Comparison of ENCODE assay signal across 8 mouse cellular contexts in genomic region chr17:69076238-69076625, GRCm38 (mm10). TPM values are rescaled to one million over a fixed set of nuclear protein-coding genes. Genes with fewer than 3 reads are reported as not detected.
DNase-seq lines count a peak whose midpoint lies in the region; ATAC-seq and TF ChIP-seq lines count a peak whose summit lies in the region.

No protein-coding gene starts in this region.

- peak overlapping the region; percentile 62 for H3K9ac ChIP-seq in forebrain, embryonic 13.5 days
- no peak overlapping the region for H3K9ac ChIP-seq in liver, embryonic 14.5 days (replicated peaks)

- intact Hi-C loops in heart, postnatal 36 days (cut with DNase I) = no loop called here

- no peaks in the 10 kb centered on the region for H3K9me3 ChIP-seq in forebrain, embryonic 13.5 days (replicated peaks)
- H3K9me3 ChIP-seq in liver, embryonic 14.5 days (ENCODE audit: control insufficient read depth, low read length) = no peaks in the 10 kb centered on the region

- peak; percentile 28 for DNase-seq in ovary, adult 18-20 months (ENCODE audit: low spot score)
- DNase-seq in ovary, postnatal 10 days (ENCODE audit: low spot score) = no peak
- DNase-seq in heart, postnatal 36 days = peak; percentile 22 to 24
- peak; percentile 62 to 67 for DNase-seq in layer of hippocampus, adult 18-20 months (ENCODE audit: low spot score in 2 of 2)
- no peak for DNase-seq in liver, embryonic 14.5 days (ENCODE audit: low read depth in 3 of 3, low spot score in 3 of 3)

- peak overlapping the region; percentile 58 for H3K4me3 ChIP-seq in forebrain, embryonic 13.5 days
- H3K4me3 ChIP-seq in liver, embryonic 14.5 days (ENCODE audit: insufficient read depth in 1 of 2, low read depth in 2 of 2, low read length in 2 of 2) = peak overlapping the region in 1 of 2 experiments; percentile 33; a peak in 2 of 4 replicates
- peak overlapping the region; percentile 81 for H3K4me3 ChIP-seq in olfactory bulb, adult 2 months (ENCODE audit: insufficient read depth, low read depth, low read length)

- ATAC-seq in forebrain, embryonic 13.5 days = peak; percentile 80
- ATAC-seq in liver, embryonic 14.5 days (ENCODE audit: insufficient read depth) = 0 out of 2 replicates have a peak, but pooled peaks have one; percentile 28
- no peak for ATAC-seq in megakaryocyte, adult 5-6 weeks (ENCODE audit: poor library complexity, severe bottlenecking)

- no peak for TF ChIP-seq EP300 in liver, embryonic 14.5 days (IDR thresholded peaks at IDR 0.05; ENCODE audit: low read depth)

- under 1% methylated on average over 27 of the region's 28 CpGs for WGBS in forebrain, embryonic 13.5 days
- under 1% methylated on average over 28 of the region's 28 CpGs for WGBS in liver, embryonic 14.5 days (ENCODE audit: insufficient replicate concordance)
- WGBS in olfactory bulb, adult 2 months = under 1% methylated on average over 28 of the region's 28 CpGs

- H3K4me1 ChIP-seq in forebrain, embryonic 13.5 days = peaks cover 12% of the 10 kb centered on the region
- H3K4me1 ChIP-seq in liver, embryonic 14.5 days (replicated peaks; ENCODE audit: control insufficient read depth in 2 of 2, insufficient read depth in 2 of 2, low read length in 1 of 2) = no peaks in the 10 kb centered on the region
- peaks cover 9% of the 10 kb centered on the region for H3K4me1 ChIP-seq in olfactory bulb, adult 2 months (ENCODE audit: control insufficient read depth, insufficient read depth, low read length)

- H3K27me3 ChIP-seq in forebrain, embryonic 13.5 days = peaks cover 36% of the 10 kb centered on the region
- H3K27me3 ChIP-seq in liver, embryonic 14.5 days (ENCODE audit: control insufficient read depth, insufficient read depth, low read length) = peaks cover 16% of the 10 kb centered on the region

- no peak overlapping the region for H3K27ac ChIP-seq in forebrain, embryonic 13.5 days
- H3K27ac ChIP-seq in liver, embryonic 14.5 days = no peak overlapping the region
- H3K27ac ChIP-seq in olfactory bulb, adult 2 months (ENCODE audit: insufficient read depth, low read depth, low read length) = peak overlapping the region; percentile 53

- TF ChIP-seq CTCF in liver, embryonic 14.5 days (IDR thresholded peaks at IDR 0.05; ENCODE audit: low read depth) = no peak
- no peak for TF ChIP-seq CTCF in olfactory bulb, adult 2 months (IDR thresholded peaks at IDR 0.05; ENCODE audit: insufficient read depth, low read depth, low read length)

- no peaks in the 10 kb centered on the region for H3K36me3 ChIP-seq in forebrain, embryonic 13.5 days (ENCODE audit: poor library complexity, severe bottlenecking)
- no peaks in the 10 kb centered on the region for H3K36me3 ChIP-seq in liver, embryonic 14.5 days (replicated peaks; ENCODE audit: control insufficient read depth, insufficient read depth, low read depth)

- 0 out of 2 replicates have a peak, but pooled peaks have one; percentile 18 for TF ChIP-seq POLR2A in olfactory bulb, adult 2 months (IDR thresholded peaks at IDR 0.05; ENCODE audit: insufficient read depth, low read depth, low read length)

- peak overlapping the region; percentile 100 for H3K4me2 ChIP-seq in forebrain, embryonic 13.5 days
- peak overlapping the region; percentile 46 for H3K4me2 ChIP-seq in liver, embryonic 14.5 days (ENCODE audit: low read depth)

RNA-seq across cellular contexts. Expression of gene Epb41l3, which starts 0.7 kb away (rescaled TPM):
- 55.0 and 56.9 TPM in 2 replicates for polyA plus RNA-seq in forebrain, embryonic 13.5 days (2015; fragmentation: Nextera tagmentation; extraction: Ambion mirVana)
- 10 to 100 TPM; 13.2 to 15.6 TPM for total RNA-seq in heart, postnatal 36 days (2021)
- 100 to 1,000 TPM; 140 to 146 TPM for total RNA-seq in layer of hippocampus, adult 18-20 months (2021)
- polyA plus RNA-seq in liver, embryonic 14.5 days (2012; rRNA removed) = 1.6 and 3.1 TPM in 2 replicates
- polyA plus RNA-seq in liver, embryonic 14.5 days (2014; fragmentation: Nextera tagmentation; extraction: Ambion mirVana) = 5.3 and 5.6 TPM in 2 replicates
- polyA plus RNA-seq in olfactory bulb, adult 2 months (2012; ENCODE audit: insufficient read depth, insufficient read length, low replicate concordance, missing spikeins) = 377 TPM in 1 of 2 replicates, not detected in the other
- 2.4 and 2.6 TPM in 2 replicates for total RNA-seq in megakaryocyte, adult 5-6 weeks (2015)
- 0.70 and 3.9 TPM in 2 replicates for total RNA-seq in megakaryocyte, adult 5-6 weeks (2017)

Comparison
In these comparisons a context has a peak if more than half of its experiments do, and no peak if none do; other contexts are left out.
1. DNase-seq: peak in ovary, adult 18-20 months (single experiment), heart, postnatal 36 days (2 of 2) and layer of hippocampus, adult 18-20 months (2 of 2); none in ovary, postnatal 10 days (single experiment) and liver, embryonic 14.5 days (0 of 3).
2. RNA of gene Epb41l3, which starts 0.7 kb away (total RNA-seq): 140 to 146 TPM in layer of hippocampus, adult 18-20 months; 13.2 to 15.6 TPM in heart, postnatal 36 days and 0.70 to 3.9 TPM in megakaryocyte, adult 5-6 weeks; every median in the first group is over 4 times any median in the second.